Mouse (Mus musculus) CH12.LX (cell line): Measurements from ENCODE around the gene Cep70. TPM values are rescaled to one million over a fixed set of nuclear protein-coding genes. Genes with fewer than 3 reads are reported as not detected.

Experiments used
- DNase-seq: peaks from one replicate; pipeline ENCODE4 v3.0.0-alpha.2; 2013; ENCODE audit errors: extremely low read depth
- H3K27ac ChIP-seq: 2 replicates; pipeline ENCODE4 v1.5.1; 2012; ENCODE audit warnings: low read depth, mild to moderate bottlenecking, control low read depth, moderate library complexity; ENCODE audit not compliant: insufficient read depth
- H3K27me3 ChIP-seq: replicated peaks from 2 replicates; pipeline ENCODE3; 2012; ENCODE audit warnings: inconsistent platforms
- H3K36me3 ChIP-seq, 2 experiments: replicated peaks in 1 of 2; 2 replicates each; pipeline versions ENCODE3 to v1.6.1; 2012; ENCODE audit warnings: inconsistent platforms in 1 of 2, low read length in 1 of 2, mild to moderate bottlenecking in 1 of 2, mixed read lengths in 1 of 2, moderate library complexity in 1 of 2; ENCODE audit not compliant: control insufficient read depth in 1 of 2, insufficient read depth in 1 of 2
- H3K4me1 ChIP-seq, 2 experiments: 2 replicates each; pipeline ENCODE4 v1.6.1; 2012; ENCODE audit warnings: inconsistent platforms in 1 of 2, moderate library complexity in 1 of 2; ENCODE audit not compliant: insufficient read depth in 2 of 2, control insufficient read depth in 1 of 2
- H3K4me2 ChIP-seq: 2 replicates; pipeline ENCODE4 v1.6.1; 2012; ENCODE audit warnings: low read depth, mild to moderate bottlenecking, control low read depth; ENCODE audit not compliant: poor library complexity, insufficient read depth, severe bottlenecking
- H3K4me3 ChIP-seq, 3 experiments: fragments of 150-350 bp in 1 of 3; sonication (generic) in 1 of 3; replicated peaks in 1 of 3; 2 replicates each; pipeline versions ENCODE3 to v1.5.1; 2011 to 2012; ENCODE audit warnings: low read depth in 2 of 3, low read length in 2 of 3, mild to moderate bottlenecking in 2 of 3, moderate library complexity in 2 of 3, control low read depth in 1 of 3, improper control_type of control experiment in 1 of 3, inconsistent platforms in 1 of 3, mixed read lengths in 1 of 3; ENCODE audit not compliant: poor library complexity in 1 of 3
- H3K79me2 ChIP-seq: replicated peaks from 2 replicates; pipeline ENCODE4 v1.6.1; 2012; ENCODE audit warnings: mild to moderate bottlenecking, moderate library complexity; ENCODE audit not compliant: control insufficient read depth, poor library complexity, insufficient read depth, severe bottlenecking; ENCODE audit errors: extremely low read depth
- H3K9ac ChIP-seq: 2 replicates; pipeline ENCODE4 v1.6.1; 2012; ENCODE audit warnings: low read depth, mild to moderate bottlenecking, control low read depth, moderate library complexity; ENCODE audit not compliant: insufficient read depth
- H3K9me3 ChIP-seq: replicated peaks from 2 replicates; pipeline ENCODE3; 2012; ENCODE audit warnings: low read length, inconsistent platforms, mixed read lengths
- BHLHE40 ChIP-seq: IDR thresholded peaks from 2 replicates; pipeline ENCODE4 v1.6.1; 2011; ENCODE audit warnings: mild to moderate bottlenecking, low read depth, low read length, improper control_type of control experiment
- CHD1 ChIP-seq: IDR thresholded peaks from 2 replicates; pipeline ENCODE4 v1.6.1; 2012; ENCODE audit warnings: low read depth, low read length, improper control_type of control experiment, inconsistent platforms
- CHD2 ChIP-seq: IDR thresholded peaks from 2 replicates; pipeline ENCODE4 v1.6.1; 2011; ENCODE audit warnings: low read length, improper control_type of control experiment
- E2F4 ChIP-seq: IDR thresholded peaks from 2 replicates; pipeline ENCODE4 v1.6.1; 2011; ENCODE audit warnings: low read depth, low read length, improper control_type of control experiment; ENCODE audit not compliant: insufficient replicate concordance
- ELF1 ChIP-seq: IDR thresholded peaks from 2 replicates; pipeline ENCODE4 v1.6.1; 2014; ENCODE audit warnings: low read depth, mild to moderate bottlenecking, inconsistent platforms, low read length, improper control_type of control experiment
- ETS1 ChIP-seq: conservative IDR thresholded peaks from 2 replicates; pipeline ENCODE4 v1.6.1; 2012; ENCODE audit warnings: low read depth, mild to moderate bottlenecking, inconsistent platforms, low read length, improper control_type of control experiment, moderate library complexity
- IRF4 ChIP-seq: IDR thresholded peaks from 2 replicates; pipeline ENCODE4 v1.6.1; 2014; ENCODE audit warnings: low read depth, mild to moderate bottlenecking, inconsistent platforms, low read length, improper control_type of control experiment
- KAT2A ChIP-seq: IDR thresholded peaks from 2 replicates; pipeline ENCODE4 v1.6.1; 2012; ENCODE audit warnings: low read length, improper control_type of control experiment, inconsistent platforms; ENCODE audit not compliant: insufficient replicate concordance
- MAFK ChIP-seq: IDR thresholded peaks from 2 replicates; pipeline ENCODE4 v1.6.1; 2011; ENCODE audit warnings: low read length, improper control_type of control experiment; ENCODE audit not compliant: insufficient replicate concordance
- MAX ChIP-seq: IDR thresholded peaks from 2 replicates; pipeline ENCODE4 v1.6.1; 2011; ENCODE audit warnings: low read length, improper control_type of control experiment
- MAZ ChIP-seq: IDR thresholded peaks from 2 replicates; pipeline ENCODE4 v1.6.1; 2012; ENCODE audit warnings: low read depth, mild to moderate bottlenecking, inconsistent platforms, low read length, improper control_type of control experiment, moderate library complexity
- MEF2A ChIP-seq: IDR thresholded peaks from 2 replicates; pipeline ENCODE4 v1.6.1; 2014; ENCODE audit warnings: low read depth, mild to moderate bottlenecking, inconsistent platforms, low read length, improper control_type of control experiment, borderline replicate concordance
- MXI1 ChIP-seq: IDR thresholded peaks from 2 replicates; pipeline ENCODE4 v1.6.1; 2011; ENCODE audit warnings: mild to moderate bottlenecking, low read depth, low read length, improper control_type of control experiment
- NELFE ChIP-seq: IDR thresholded peaks from 2 replicates; pipeline ENCODE4 v1.6.1; 2011; ENCODE audit warnings: low read depth, low read length, improper control_type of control experiment
- POLR2A ChIP-seq: IDR thresholded peaks from 2 replicates; pipeline ENCODE4 v1.6.1; 2011; ENCODE audit warnings: low read depth, mild to moderate bottlenecking, improper control_type of control experiment, low read length
- POLR2AphosphoS2 ChIP-seq: IDR thresholded peaks from 2 replicates; pipeline ENCODE4 v1.6.1; 2011; ENCODE audit warnings: low read depth, low read length, improper control_type of control experiment
- RAD21 ChIP-seq: IDR thresholded peaks from 2 replicates; pipeline ENCODE4 v1.6.1; 2011; ENCODE audit warnings: low read depth, mild to moderate bottlenecking, low read length, improper control_type of control experiment, moderate library complexity
- SMC3 ChIP-seq: IDR thresholded peaks from 2 replicates; pipeline ENCODE4 v1.6.1; 2011; ENCODE audit warnings: low read depth, low read length, improper control_type of control experiment
- TBP ChIP-seq: conservative IDR thresholded peaks from 2 replicates; pipeline ENCODE4 v1.6.1; 2011; ENCODE audit warnings: low read depth, low read length, improper control_type of control experiment
- UBTF ChIP-seq: IDR thresholded peaks from 2 replicates; pipeline ENCODE4 v1.6.1; 2012; ENCODE audit warnings: low read depth, mild to moderate bottlenecking, inconsistent platforms, low read length, improper control_type of control experiment, moderate library complexity
- USF1 ChIP-seq: IDR thresholded peaks from 2 replicates; pipeline ENCODE4 v1.6.1; 2014; ENCODE audit warnings: low read depth, mild to moderate bottlenecking, inconsistent platforms, low read length, improper control_type of control experiment
- ZC3H11A ChIP-seq: IDR thresholded peaks from 2 replicates; pipeline ENCODE4 v1.6.1; 2012; ENCODE audit warnings: low read depth, mild to moderate bottlenecking, inconsistent platforms, low read length, improper control_type of control experiment
- ZKSCAN1 ChIP-seq: IDR thresholded peaks from 2 replicates; pipeline ENCODE4 v1.6.1; 2012; ENCODE audit warnings: low read depth, inconsistent platforms, low read length, improper control_type of control experiment, borderline replicate concordance
- ZMIZ1 ChIP-seq: IDR thresholded peaks from 2 replicates; pipeline ENCODE4 v1.6.1; 2012; ENCODE audit warnings: low read depth, mild to moderate bottlenecking, inconsistent platforms, low read length, improper control_type of control experiment
- dilution Hi-C: fragments of 300-500 bp; cut with MboI; formaldehyde crosslinking; loops from 2 replicates; pipeline ENCODE4 v1.14.3; 2020; ENCODE audit warnings: low sequenced_read_pairs; ENCODE audit not compliant: extremely low pct_unique_long_range_greater_than_20kb, extremely low pct_ligation_motif_present
- in situ Hi-C: fragments of 300-500 bp; cut with MboI; formaldehyde crosslinking; loops from 3 replicates; pipeline ENCODE4 v1.14.3; 2019; ENCODE audit warnings: low sequenced_read_pairs, low pct_ligation_motif_present, low pct_unique_long_range_greater_than_20kb, mixed read lengths
- polyA plus RNA-seq: library from polyadenylated mRNA; unstranded; fragments of >175 nt; gene quantifications from 2 replicates; pipeline ENCODE4 v1.2.1, GENCODE M21; 2012; ENCODE audit warnings: low read depth; ENCODE audit not compliant: insufficient read length
- total RNA-seq, 2 experiments: library from RNA; depleted of rRNA; stranded (reverse); fragments of 300-350 nt in 1 of 2; fragments of >200 nt in 1 of 2; gene quantifications; 2 replicates each; pipeline ENCODE4 v1.2.3; 2012 to 2014

Cep70 gene
- total and polyA plus RNA-seq, 3 experiments: 9.7 to 22.9 (median 10.2) TPM

DNA sequence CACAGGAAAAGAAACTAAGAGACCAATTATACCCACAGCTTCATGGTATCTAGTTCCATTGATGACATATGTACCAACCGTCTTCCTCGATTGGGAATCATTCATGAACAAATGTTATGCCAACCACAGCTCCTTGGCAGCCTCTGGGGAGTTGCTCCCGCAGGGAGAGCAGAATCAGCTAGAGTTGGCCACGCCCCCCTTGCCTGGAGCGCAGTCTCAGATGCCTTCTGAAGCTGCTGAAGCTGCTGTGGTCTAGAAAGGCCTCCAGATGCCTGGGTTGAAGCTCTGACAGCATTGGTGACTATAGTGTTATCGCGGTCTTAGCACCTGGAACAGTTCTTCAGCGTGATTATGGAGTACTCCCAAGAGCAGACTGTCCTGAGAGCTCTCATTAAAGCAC, 5.1 kb downstream of the Cep70 start:
- Histone ChIP-seq H3K4me2 (no peak overlapping the region), H3K27me3 (no peaks in the 10 kb centered on the region), H3K27ac (no peak overlapping the region), H3K36me3 (peaks cover 0 to 29% of the 10 kb centered on the region in 2 experiments), H3K4me1 (peaks cover 0 to 5% of the 10 kb centered on the region in 2 experiments; a peak in 1 of 4 replicates), H3K9ac (no peak overlapping the region), H3K4me3 (no peak overlapping the region), H3K79me2 (no peaks in the 10 kb centered on the region), H3K9me3 (no peaks in the 10 kb centered on the region)
- dilution Hi-C loops: no loop called here
- no peak for DNase-seq
- in situ Hi-C loops: loop anchor here (10.0 kb wide), 1 partner anchor 184 kb away; no protein-coding TSS in a partner anchor
- TF ChIP-seq ZMIZ1 (no peak), CHD1 (no peak), RAD21 (no peak), MEF2A (no peak), TBP (no peak), KAT2A (no peak), MAX (no peak), ETS1 (no peak), SMC3 (no peak), UBTF (no peak), POLR2A (no peak)

DNA sequence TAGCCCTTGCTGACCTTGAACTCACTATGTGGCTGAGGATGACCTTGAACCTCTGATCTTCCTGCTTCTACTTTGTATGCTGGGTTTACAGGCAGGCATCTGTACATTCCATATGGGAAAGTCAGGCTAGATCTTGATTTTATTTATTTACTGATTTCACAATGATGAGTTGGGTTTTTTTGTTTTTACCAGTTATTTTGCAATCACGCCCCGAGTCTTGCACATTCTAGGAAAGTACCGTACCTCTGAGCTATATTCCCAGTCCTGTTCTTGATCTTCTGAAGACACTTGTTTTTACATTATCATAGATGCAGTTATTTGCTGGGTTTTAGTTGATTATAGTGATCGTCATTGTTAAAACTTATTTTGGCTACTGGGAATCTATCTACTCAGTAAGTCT, 5.7 kb downstream of the Cep70 start:
- dilution Hi-C loops: no loop called here
- no peak for DNase-seq

DNA sequence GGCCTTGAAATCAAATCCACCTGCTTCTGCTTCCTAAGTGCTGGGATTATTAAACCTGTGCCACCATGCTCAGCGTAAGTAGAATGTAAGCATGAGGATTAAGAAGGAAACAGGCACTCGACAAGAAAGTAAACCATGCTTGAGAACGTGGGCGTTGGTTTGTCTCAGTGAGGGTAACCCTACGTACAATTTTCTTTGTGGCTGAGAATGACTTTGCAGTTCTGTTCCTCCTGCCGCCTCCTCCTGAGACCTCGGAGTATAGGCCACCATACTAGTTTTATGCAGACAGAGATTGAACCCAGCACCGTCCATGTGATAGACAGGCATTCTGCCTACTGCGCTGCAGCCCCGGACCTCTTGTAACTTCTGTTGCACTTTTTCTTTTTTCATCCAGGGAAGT, 10.7 kb downstream of the Cep70 start:
- Histone ChIP-seq H3K9me3 (no peaks in the 10 kb centered on the region), H3K9ac (no peak overlapping the region), H3K36me3 (peaks cover 4 to 28% of the 10 kb centered on the region in 2 experiments), H3K27ac (no peak overlapping the region), H3K4me2 (no peak overlapping the region), H3K79me2 (no peaks in the 10 kb centered on the region), H3K4me3 (no peak overlapping the region), H3K27me3 (no peaks in the 10 kb centered on the region), H3K4me1 (peaks cover 0 to 4% of the 10 kb centered on the region in 2 experiments; a peak in 1 of 4 replicates)
- TF ChIP-seq MAZ: no peak
- TF ChIP-seq NELFE: no peak
- TF ChIP-seq E2F4: no peak
- no peak for TF ChIP-seq CHD2
- no peak for TF ChIP-seq POLR2AphosphoS2
- TF ChIP-seq ZKSCAN1: no peak
- TF ChIP-seq ELF1: no peak
- no peak for TF ChIP-seq POLR2A
- no peak for TF ChIP-seq MAX
- TF ChIP-seq UBTF: no peak
- TF ChIP-seq TBP: no peak
- TF ChIP-seq SMC3: no peak
- TF ChIP-seq ZC3H11A: no peak
- TF ChIP-seq BHLHE40: no peak
- in situ Hi-C loops: no loop called here
- no peak for DNase-seq
- dilution Hi-C loops: no loop called here

More for the DNA sequence above, 5.7 kb downstream of the Cep70 start:
- Histone ChIP-seq H3K9me3 (no peaks in the 10 kb centered on the region), H3K27ac (no peak overlapping the region), H3K79me2 (no peaks in the 10 kb centered on the region), H3K27me3 (no peaks in the 10 kb centered on the region), H3K4me1 (peaks cover 0 to 4% of the 10 kb centered on the region in 2 experiments; a peak in 1 of 4 replicates), H3K9ac (no peak overlapping the region), H3K36me3 (peaks cover 0 to 31% of the 10 kb centered on the region in 2 experiments), H3K4me3 (no peak overlapping the region), H3K4me2 (no peak overlapping the region)
- in situ Hi-C loops: loop anchor here (10.0 kb wide), 1 partner anchor 184 kb away; no protein-coding TSS in a partner anchor
- TF ChIP-seq ZKSCAN1: no peak
- TF ChIP-seq CHD1: no peak
- TF ChIP-seq BHLHE40: no peak
- no peak for TF ChIP-seq MAFK
- no peak for TF ChIP-seq MEF2A
- TF ChIP-seq IRF4: no peak
- no peak for TF ChIP-seq POLR2AphosphoS2
- no peak for TF ChIP-seq USF1
- no peak for TF ChIP-seq MXI1
- no peak for TF ChIP-seq NELFE
